Mouse (Mus musculus) naive thymus-derived CD4-positive, alpha-beta T cell, adult 2 months (primary cell): ENCODE data around the gene B3gnt7.
A peak's percentile ranks its signal among the peaks of the same experiment; 100 is the strongest.

Source experiments
- DNase-seq: peaks from one replicate; pipeline ENCODE4 v3.0.0-alpha.2; 2011; ENCODE audit warnings: low read depth

B3gnt7 gene

GRCm38 (mm10) chr1:86343969-86344861 lies 41.6 kb downstream of the B3gnt7 start:
- peak; percentile 77 for DNase-seq

GRCm38 (mm10) chr1:86345069-86345468 lies 42.4 kb downstream of the B3gnt7 start:
- DNase-seq: peak; percentile 21

- no peak for DNase-seq
These were observed 43.3 kb downstream of the B3gnt7 start for GRCm38 (mm10) chr1:86345956-86346355.

- DNase-seq: peak; percentile 46
These were observed 44.5 kb downstream of the B3gnt7 start for GRCm38 (mm10) chr1:86346851-86347715.

- no peak for DNase-seq
These were observed 45.0 kb downstream of the B3gnt7 start for GRCm38 (mm10) chr1:86347716-86348045.

DNA sequence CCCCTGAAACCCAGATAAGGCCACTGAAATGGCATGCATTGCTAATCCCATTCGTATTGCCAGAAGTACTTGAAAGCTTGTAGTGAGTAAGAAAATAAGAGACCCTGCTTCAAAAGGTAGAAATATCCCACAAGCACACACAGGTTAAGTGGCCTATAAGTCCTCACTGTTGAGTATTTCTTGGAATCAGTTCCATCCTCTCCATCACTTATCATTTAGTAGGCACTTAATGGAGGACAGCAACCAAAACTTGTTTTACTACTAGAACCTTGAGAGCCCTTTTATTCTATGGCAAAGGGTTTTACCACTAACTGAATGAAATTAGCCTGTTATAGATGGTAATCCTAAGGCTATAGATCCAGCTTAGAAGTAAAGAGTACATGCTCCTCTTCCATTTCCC lies 45.5 kb downstream of the B3gnt7 start:
- peak; percentile 33 for DNase-seq

DNA sequence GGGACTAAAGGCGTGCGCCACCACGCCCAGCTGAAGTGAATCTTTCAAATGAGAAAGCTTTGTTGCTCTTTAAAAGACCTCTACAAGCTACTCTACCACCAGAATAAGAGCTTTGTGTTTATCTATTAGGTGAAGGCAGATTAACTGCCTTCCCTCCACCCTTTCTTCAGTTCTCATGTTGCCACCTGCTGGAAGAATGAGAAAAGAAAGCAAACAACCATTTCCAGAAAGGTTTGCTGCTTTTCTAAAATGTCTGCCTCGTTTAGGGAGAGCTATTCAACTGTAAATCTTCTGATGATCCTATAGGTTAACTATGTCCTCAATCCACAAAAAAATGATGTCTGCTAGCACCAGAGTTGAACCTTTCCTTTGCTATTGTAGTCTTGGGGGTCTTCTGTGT lies 46.2 kb downstream of the B3gnt7 start:
- DNase-seq: peak; percentile 42

DNA sequence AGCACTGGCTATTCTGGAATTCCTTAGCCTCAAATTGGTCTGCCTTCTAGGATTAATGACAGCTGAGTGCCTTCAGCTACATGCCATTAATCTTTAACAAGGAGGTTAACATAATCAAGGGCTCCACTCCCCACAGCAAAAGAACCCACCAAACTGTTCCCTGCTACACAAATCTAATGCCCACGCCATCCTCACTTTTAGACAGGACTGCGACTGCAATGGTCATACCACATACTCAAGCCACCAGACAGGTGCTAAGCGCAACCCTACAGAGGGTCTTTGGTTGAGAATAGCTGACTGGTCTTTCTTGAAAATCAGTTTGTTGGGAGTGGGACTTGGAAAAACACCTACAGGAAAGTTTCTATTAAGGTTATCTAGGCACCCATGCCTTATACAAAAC lies 46.6 kb downstream of the B3gnt7 start:
- peak; percentile 20 for DNase-seq

DNA sequence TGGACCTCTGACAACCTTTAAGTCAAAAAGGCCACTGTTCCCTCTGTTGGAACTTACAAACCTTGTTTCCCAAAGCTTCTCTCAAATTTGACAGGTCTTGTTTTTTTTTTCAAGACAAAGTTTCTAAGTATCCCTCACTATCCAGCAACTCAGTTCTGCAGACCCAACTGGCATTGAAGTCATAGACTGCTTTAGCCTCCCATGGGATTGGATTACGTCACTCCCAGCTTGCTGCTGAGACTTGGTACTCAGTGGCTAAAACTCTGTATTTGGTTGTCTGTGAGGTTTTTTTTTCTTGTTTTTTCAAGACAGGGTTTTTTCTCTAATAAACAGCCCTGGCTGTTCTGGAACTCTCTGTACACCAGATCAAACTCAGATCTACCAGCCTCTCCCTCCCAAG lies 47.1 kb downstream of the B3gnt7 start:
- no peak for DNase-seq

DNA sequence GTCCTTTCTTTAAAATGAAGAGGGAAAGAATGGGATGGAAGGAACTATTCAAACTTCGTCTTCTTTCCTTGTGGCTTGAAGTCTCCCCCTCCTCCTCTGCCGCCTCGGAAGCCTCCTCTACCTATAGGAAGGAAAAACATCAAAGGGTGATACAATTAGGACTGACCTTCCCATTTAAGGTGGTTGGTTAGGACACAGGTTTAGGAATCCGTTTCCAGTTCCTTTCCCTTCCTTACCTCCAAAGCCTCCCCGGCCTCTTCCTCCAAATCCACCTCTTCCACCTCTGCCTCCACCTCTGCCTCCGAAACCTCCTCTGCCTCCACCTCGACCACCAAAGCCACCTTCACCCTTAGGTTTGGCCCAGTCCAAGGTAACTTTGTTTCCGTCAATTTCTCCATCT lies 47.9 kb downstream of the B3gnt7 start:
- DNase-seq: no peak

DNA sequence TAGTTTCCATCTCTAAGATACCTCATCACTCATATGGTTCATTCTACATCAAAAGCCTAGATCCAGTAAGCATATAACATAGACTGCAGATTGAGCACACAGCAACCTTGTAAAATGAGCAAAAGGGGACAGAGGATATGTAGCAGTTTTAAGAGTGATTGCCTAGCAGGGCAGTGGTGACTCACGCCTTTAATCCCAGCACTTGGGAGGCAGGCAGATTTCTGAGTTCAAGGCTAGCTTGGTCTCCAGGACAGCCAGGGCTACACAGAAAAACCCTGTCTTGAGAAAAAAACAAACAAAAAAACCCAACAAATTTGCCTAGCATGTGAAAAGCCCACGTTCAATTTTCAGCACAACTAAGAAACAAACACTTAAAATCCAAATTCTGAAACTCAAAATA lies 51.6 kb downstream of the B3gnt7 start:
- peak; percentile 27 for DNase-seq
